Mouse (Mus musculus): ENCODE data around the gene Adrm1. TPM values are rescaled to one million over a fixed set of nuclear protein-coding genes. Genes with fewer than 3 reads are reported as not detected.

The Adrm1 gene
- total and polyA plus RNA-seq, 3 experiments = 116 to 148 (median 127) TPM

- H3K79me2 ChIP-seq (replicated peaks; ENCODE audit: control insufficient read depth, extremely low read depth, insufficient read depth, poor library complexity, severe bottlenecking) = no peaks in the 10 kb centered on the region
- H3K4me3 ChIP-seq (replicated peaks in 1 of 3; ENCODE audit: low read depth in 2 of 3, low read length in 2 of 3, poor library complexity in 1 of 3) = peak overlapping the region in 1 of 3 experiments; percentile 50
- TF ChIP-seq BHLHE40 (IDR thresholded peaks at IDR 0.05; ENCODE audit: low read depth, low read length) (0 out of 2 replicates have a peak, but pooled peaks have one; percentile 27), MYC (IDR thresholded peaks at IDR 0.05; ENCODE audit: low read depth, low read length) (no peak)
- H3K4me1 ChIP-seq (ENCODE audit: control insufficient read depth in 1 of 2, insufficient read depth in 2 of 2) = peaks cover 4 to 7% of the 10 kb centered on the region in 2 experiments; a peak in 2 of 4 replicates
- H3K9me3 ChIP-seq (replicated peaks; ENCODE audit: low read length) = no peaks in the 10 kb centered on the region
- dilution Hi-C loops (cut with MboI; ENCODE audit: extremely low pct_ligation_motif_present, extremely low pct_unique_long_range_greater_than_20kb, low sequenced_read_pairs) = no loop called here
- H3K27ac ChIP-seq (ENCODE audit: insufficient read depth, low read depth) = no peak overlapping the region
- peaks cover 91% of the 10 kb centered on the region for H3K27me3 ChIP-seq (replicated peaks)
- H3K36me3 ChIP-seq (replicated peaks in 1 of 2; ENCODE audit: control insufficient read depth in 1 of 2, insufficient read depth in 1 of 2, low read length in 1 of 2) = no peaks in the 10 kb centered on the region
- no peak for DNase-seq (ENCODE audit: extremely low read depth)
- in situ Hi-C loops (cut with MboI; ENCODE audit: low pct_ligation_motif_present, low pct_unique_long_range_greater_than_20kb, low sequenced_read_pairs) = loop anchor here (5.0 kb wide), 1 partner anchor 33 kb away; no protein-coding TSS in a partner anchor
- H3K9ac ChIP-seq (ENCODE audit: insufficient read depth, low read depth) = peak overlapping the region; percentile 5; the same call in 1 of the 2 replicates
- peak overlapping the region; percentile 96 for H3K4me2 ChIP-seq (ENCODE audit: insufficient read depth, low read depth, poor library complexity, severe bottlenecking)
Measured at GRCm38 (mm10) chr2:180225044-180225761, 53.9 kb downstream of the Adrm1 start.

Other genes starting within 250 kb of the Adrm1 start
- 5.0 and 5.5 TPM in 2 replicates for gene Taf4, start 194.8 kb upstream of the Adrm1 start, total RNA-seq (2012; rRNA removed)
- 3.0 and 3.5 TPM in 2 replicates for gene Taf4, start 194.8 kb upstream of the Adrm1 start, total RNA-seq (2014; rRNA removed)
- 14.5 and 19.0 TPM in 2 replicates for gene Taf4, start 194.8 kb upstream of the Adrm1 start, polyA plus RNA-seq (2012; ENCODE audit: insufficient read length, low read depth)
- 16.5 and 16.9 TPM in 2 replicates for gene Lsm14b, start 146.5 kb upstream of the Adrm1 start, total RNA-seq (2012; rRNA removed)
- gene Lsm14b, start 146.5 kb upstream of the Adrm1 start, total RNA-seq (2014; rRNA removed) = 12.2 and 12.6 TPM in 2 replicates
- 15.3 and 15.6 TPM in 2 replicates for gene Lsm14b, start 146.5 kb upstream of the Adrm1 start, polyA plus RNA-seq (2012; ENCODE audit: insufficient read length, low read depth)
- gene Psma7, start 129.1 kb upstream of the Adrm1 start, total RNA-seq (2012; rRNA removed) = 443 and 533 TPM in 2 replicates
- 569 and 598 TPM in 2 replicates for gene Psma7, start 129.1 kb upstream of the Adrm1 start, total RNA-seq (2014; rRNA removed)
- gene Psma7, start 129.1 kb upstream of the Adrm1 start, polyA plus RNA-seq (2012; ENCODE audit: insufficient read length, low read depth) = 418 and 466 TPM in 2 replicates
- gene Ss18l1, start 129.0 kb upstream of the Adrm1 start, total RNA-seq (2012; rRNA removed) = 2.1 and 3.0 TPM in 2 replicates
- gene Ss18l1, start 129.0 kb upstream of the Adrm1 start, total RNA-seq (2014; rRNA removed) = 2.0 TPM in 2 replicates
- 1.7 and 2.1 TPM in 2 replicates for gene Ss18l1, start 129.0 kb upstream of the Adrm1 start, polyA plus RNA-seq (2012; ENCODE audit: insufficient read length, low read depth)
- 24.7 and 31.8 TPM in 2 replicates for gene Mtg2, start 100.9 kb upstream of the Adrm1 start, total RNA-seq (2012; rRNA removed)
- 24.1 and 26.5 TPM in 2 replicates for gene Mtg2, start 100.9 kb upstream of the Adrm1 start, total RNA-seq (2014; rRNA removed)
- gene Mtg2, start 100.9 kb upstream of the Adrm1 start, polyA plus RNA-seq (2012; ENCODE audit: insufficient read length, low read depth) = 23.5 and 28.6 TPM in 2 replicates
- gene Hrh3, start 67.0 kb upstream of the Adrm1 start, total RNA-seq (2012; rRNA removed) = not detected in 2 replicates
- not detected in 2 replicates for gene Hrh3, start 67.0 kb upstream of the Adrm1 start, total RNA-seq (2014; rRNA removed)
- gene Hrh3, start 67.0 kb upstream of the Adrm1 start, polyA plus RNA-seq (2012; ENCODE audit: insufficient read length, low read depth) = not detected in 2 replicates
- gene Osbpl2, start 52.2 kb upstream of the Adrm1 start, total RNA-seq (2012; rRNA removed) = 11.4 and 12.0 TPM in 2 replicates
- 12.8 and 13.4 TPM in 2 replicates for gene Osbpl2, start 52.2 kb upstream of the Adrm1 start, total RNA-seq (2014; rRNA removed)
- 15.6 and 16.9 TPM in 2 replicates for gene Osbpl2, start 52.2 kb upstream of the Adrm1 start, polyA plus RNA-seq (2012; ENCODE audit: insufficient read length, low read depth)
- 0.46 and 0.85 TPM in 2 replicates for gene Lama5, start 54.4 kb downstream of the Adrm1 start, total RNA-seq (2012; rRNA removed)
- gene Lama5, start 54.4 kb downstream of the Adrm1 start, total RNA-seq (2014; rRNA removed) = 0.16 and 0.20 TPM in 2 replicates
- 0.45 and 0.67 TPM in 2 replicates for gene Lama5, start 54.4 kb downstream of the Adrm1 start, polyA plus RNA-seq (2012; ENCODE audit: insufficient read length, low read depth)
- 3,654 and 3,770 TPM in 2 replicates for gene Rps21, start 85.9 kb downstream of the Adrm1 start, total RNA-seq (2012; rRNA removed)
- 1,686 and 1,748 TPM in 2 replicates for gene Rps21, start 85.9 kb downstream of the Adrm1 start, total RNA-seq (2014; rRNA removed)
- 705 and 1,020 TPM in 2 replicates for gene Rps21, start 85.9 kb downstream of the Adrm1 start, polyA plus RNA-seq (2012; ENCODE audit: insufficient read length, low read depth)
- gene Cables2, start 102.0 kb downstream of the Adrm1 start, total RNA-seq (2012; rRNA removed) = 16.9 and 17.2 TPM in 2 replicates
- 13.0 and 13.3 TPM in 2 replicates for gene Cables2, start 102.0 kb downstream of the Adrm1 start, total RNA-seq (2014; rRNA removed)
- gene Cables2, start 102.0 kb downstream of the Adrm1 start, polyA plus RNA-seq (2012; ENCODE audit: insufficient read length, low read depth) = 24.5 and 29.9 TPM in 2 replicates
- gene Rbbp8nl, start 118.4 kb downstream of the Adrm1 start, total RNA-seq (2012; rRNA removed) = not detected in 2 replicates
- not detected in 2 replicates for gene Rbbp8nl, start 118.4 kb downstream of the Adrm1 start, total RNA-seq (2014; rRNA removed)
- gene Rbbp8nl, start 118.4 kb downstream of the Adrm1 start, polyA plus RNA-seq (2012; ENCODE audit: insufficient read length, low read depth) = not detected in 2 replicates
- not detected in 2 replicates for gene Gata5, start 163.2 kb downstream of the Adrm1 start, total RNA-seq (2012; rRNA removed)
- gene Gata5, start 163.2 kb downstream of the Adrm1 start, total RNA-seq (2014; rRNA removed) = not detected in 2 replicates
- gene Gata5, start 163.2 kb downstream of the Adrm1 start, polyA plus RNA-seq (2012; ENCODE audit: insufficient read length, low read depth) = not detected in 2 replicates